Mouse (Mus musculus): ENCODE results near the gene Dnaja4.

Gene Dnaja4

GRCm38 (mm10) chr9:54700174-54700475 lies 1.5 kb downstream of the Dnaja4 start:
- DNase-seq: no peak

GRCm38 (mm10) chr9:54700746-54701145 lies 2.1 kb downstream of the Dnaja4 start:
- DNase-seq: no peak

GRCm38 (mm10) chr9:54702581-54702980 lies 3.9 kb downstream of the Dnaja4 start:
- no peak for DNase-seq

GRCm38 (mm10) chr9:54704361-54704760 lies 5.7 kb downstream of the Dnaja4 start:
- no peak for DNase-seq

- DNase-seq: no peak
Observed at GRCm38 (mm10) chr9:54705561-54705960, 6.9 kb downstream of the Dnaja4 start.

- DNase-seq: no peak
Observed at GRCm38 (mm10) chr9:54707288-54707999, 8.8 kb downstream of the Dnaja4 start.

GRCm38 (mm10) chr9:54708085-54708484 lies 9.4 kb downstream of the Dnaja4 start:
- DNase-seq: no peak

- DNase-seq: no peak
Observed at GRCm38 (mm10) chr9:54715776-54716175, 17.1 kb downstream of the Dnaja4 start.

GRCm38 (mm10) chr9:54717527-54717926 lies 18.9 kb downstream of the Dnaja4 start:
- DNase-seq: no peak

- DNase-seq: no peak
Observed at GRCm38 (mm10) chr9:54722156-54722555, 23.5 kb downstream of the Dnaja4 start.

- no peak for DNase-seq
Observed at GRCm38 (mm10) chr9:54722596-54722995, 23.9 kb downstream of the Dnaja4 start.

GRCm38 (mm10) chr9:54726315-54726714 lies 27.6 kb downstream of the Dnaja4 start:
- no peak for DNase-seq

GRCm38 (mm10) chr9:54732122-54732521 lies 33.4 kb downstream of the Dnaja4 start:
- DNase-seq: peak; percentile 75

GRCm38 (mm10) chr9:54733921-54734638 lies 35.4 kb downstream of the Dnaja4 start, which contains the start of gene Wdr61:
Wdr61 (minus strand) TSS chr9:54734519.
- DNase-seq: peak; percentile 98

GRCm38 (mm10) chr9:54734639-54735252 lies 36.1 kb downstream of the Dnaja4 start:
- no peak for DNase-seq

GRCm38 (mm10) chr9:54736284-54736701 lies 37.6 kb downstream of the Dnaja4 start:
- peak; percentile 92 for DNase-seq

- peak; percentile 86 for DNase-seq
Observed at GRCm38 (mm10) chr9:54738376-54738775, 39.7 kb downstream of the Dnaja4 start.

- DNase-seq: no peak
Observed at GRCm38 (mm10) chr9:54743891-54744290, 45.2 kb downstream of the Dnaja4 start.

- peak; percentile 84 for DNase-seq
Observed at GRCm38 (mm10) chr9:54745740-54746370, 47.2 kb downstream of the Dnaja4 start.

- DNase-seq: peak; percentile 34
Observed at GRCm38 (mm10) chr9:54750215-54750981, 51.7 kb downstream of the Dnaja4 start.

GRCm38 (mm10) chr9:54751684-54752083 lies 53.0 kb downstream of the Dnaja4 start:
- no peak for DNase-seq

- DNase-seq: peak; percentile 55
Observed at GRCm38 (mm10) chr9:54752201-54752943, 53.7 kb downstream of the Dnaja4 start.

Data from embryo, embryonic 11 days (tissue).